Mouse (Mus musculus): ENCODE data around the gene Hebp2.

Hebp2 gene

DNA sequence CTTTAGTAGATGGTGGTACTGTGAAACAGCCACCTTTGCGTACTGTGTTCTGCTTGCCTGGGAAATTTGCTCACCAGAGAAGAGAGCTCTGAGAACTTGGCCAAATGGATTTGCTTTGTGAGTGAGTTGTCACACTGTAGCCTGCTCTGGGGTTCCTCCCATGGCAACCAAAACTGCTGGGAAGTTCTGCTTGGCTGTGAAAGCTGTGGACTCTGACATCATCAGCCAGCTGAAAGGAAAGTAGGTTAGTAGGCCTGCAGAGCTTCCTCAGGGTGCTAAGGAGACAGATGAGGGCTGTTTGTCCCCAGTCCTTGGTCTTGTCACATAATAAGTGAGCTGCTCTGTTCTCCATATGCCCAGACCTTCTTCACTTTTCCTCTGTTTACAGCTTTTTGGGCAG is 37.3 kb downstream of the Hebp2 start:
- no peak for DNase-seq

DNA sequence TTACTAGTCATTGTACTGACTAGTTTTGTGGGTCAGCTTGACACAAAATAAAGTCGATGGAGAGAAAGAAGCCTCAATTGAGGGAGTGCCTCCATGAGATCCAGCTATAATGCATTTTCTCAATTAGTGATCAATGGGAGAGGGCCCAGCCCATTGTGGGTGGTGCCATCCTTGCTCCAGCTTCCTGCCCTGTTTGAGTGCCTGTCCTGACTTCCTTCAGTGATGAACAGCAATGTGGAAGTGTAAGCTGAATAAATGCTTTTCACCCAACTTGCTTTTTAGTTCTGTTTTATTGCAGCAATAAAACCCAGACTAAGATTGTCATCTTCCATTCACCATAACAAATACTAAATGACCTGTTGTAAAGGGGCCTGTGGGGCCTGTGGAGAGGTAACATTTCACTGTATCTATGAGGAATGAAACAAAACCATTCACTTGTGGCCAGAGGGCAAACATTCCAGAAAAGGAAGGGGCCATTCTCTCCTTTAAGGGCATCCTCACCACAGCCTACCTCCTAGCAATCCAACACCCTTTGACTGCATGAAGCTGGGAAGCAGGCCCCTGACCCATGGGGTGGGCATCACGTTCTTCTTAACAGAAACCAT is 37.9 kb downstream of the Hebp2 start:
- DNase-seq = no peak

DNA sequence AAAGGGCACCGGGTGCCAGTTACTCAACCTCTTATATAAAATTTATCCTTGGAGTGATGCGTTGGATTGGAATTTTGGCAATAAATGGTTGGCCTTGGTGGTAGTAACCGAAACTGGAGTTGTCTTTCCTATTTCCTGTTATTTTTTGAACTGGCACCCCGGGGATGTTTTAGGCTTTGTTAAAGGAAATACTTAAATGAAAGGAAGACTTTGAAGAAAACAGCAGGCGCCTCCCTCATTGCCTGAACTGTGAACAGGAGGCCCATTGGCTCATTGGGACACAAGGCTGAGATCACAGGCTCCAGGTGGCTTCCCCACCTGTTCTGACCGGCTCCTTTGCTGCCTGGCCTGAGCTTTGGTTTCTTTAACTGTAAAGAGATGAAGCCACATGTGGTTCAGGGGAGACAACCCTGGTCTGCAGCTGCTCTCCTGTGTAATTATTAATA is 39.4 kb downstream of the Hebp2 start:
- DNase-seq = no peak

DNA sequence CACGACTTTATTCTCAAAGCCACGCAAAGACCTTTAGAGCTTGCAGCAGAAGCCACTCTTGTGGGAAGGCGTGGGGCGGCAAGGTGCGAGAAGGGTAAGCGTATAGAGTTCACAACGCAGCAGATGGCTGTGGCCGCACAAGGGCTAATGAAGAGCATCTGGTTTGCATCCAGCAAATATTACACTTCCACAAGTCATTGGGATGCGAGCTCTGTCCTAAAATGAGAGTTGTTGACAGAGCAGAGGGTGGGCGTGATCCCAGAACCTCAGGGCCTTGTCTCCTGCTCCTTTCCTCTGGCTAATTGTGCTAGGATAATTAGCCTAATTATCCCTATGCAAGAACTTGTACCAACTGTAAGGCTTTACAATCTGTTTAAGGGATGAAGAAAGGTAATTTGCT is 40.2 kb downstream of the Hebp2 start:
- no peak for DNase-seq

DNA sequence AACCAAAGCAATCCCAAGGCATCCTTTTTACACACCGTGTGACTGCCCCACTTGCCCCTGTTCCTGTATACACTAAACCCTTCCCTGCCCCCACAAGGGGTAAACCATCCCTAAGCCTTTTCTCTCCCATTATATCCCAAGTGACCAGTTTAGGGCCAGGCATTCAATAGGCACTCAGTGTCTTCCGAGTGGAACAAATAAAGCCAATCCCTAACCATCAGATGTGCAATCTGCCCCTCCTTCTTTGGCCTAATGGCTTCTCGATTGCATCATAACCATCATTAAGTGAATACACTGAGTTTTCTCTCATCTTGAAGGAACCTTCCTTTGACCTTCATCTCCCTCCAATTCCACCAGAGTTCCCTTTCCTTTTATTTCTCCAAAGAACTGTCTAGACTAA is 43.9 kb downstream of the Hebp2 start:
- no peak for DNase-seq

DNA sequence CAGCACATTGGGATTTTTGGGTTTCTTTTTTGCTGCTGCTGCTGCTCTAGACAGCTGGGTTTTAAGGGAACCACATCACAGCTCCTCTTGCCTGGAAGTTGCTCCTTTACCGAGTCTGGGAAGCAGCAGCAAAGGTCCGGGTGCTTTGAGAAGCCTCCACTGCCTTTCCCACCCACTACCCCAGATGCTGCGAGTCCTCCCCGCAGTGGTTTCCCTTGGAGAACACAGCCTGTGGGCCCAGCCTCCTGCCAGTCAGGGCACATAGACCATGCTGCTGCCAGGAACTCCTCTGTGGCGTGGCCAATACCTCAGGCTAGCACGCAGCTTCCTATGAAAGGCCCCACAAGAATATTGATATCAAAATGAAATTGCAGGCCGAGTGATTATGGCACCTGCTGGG is 48.8 kb downstream of the Hebp2 start:
- DNase-seq = no peak

DNA sequence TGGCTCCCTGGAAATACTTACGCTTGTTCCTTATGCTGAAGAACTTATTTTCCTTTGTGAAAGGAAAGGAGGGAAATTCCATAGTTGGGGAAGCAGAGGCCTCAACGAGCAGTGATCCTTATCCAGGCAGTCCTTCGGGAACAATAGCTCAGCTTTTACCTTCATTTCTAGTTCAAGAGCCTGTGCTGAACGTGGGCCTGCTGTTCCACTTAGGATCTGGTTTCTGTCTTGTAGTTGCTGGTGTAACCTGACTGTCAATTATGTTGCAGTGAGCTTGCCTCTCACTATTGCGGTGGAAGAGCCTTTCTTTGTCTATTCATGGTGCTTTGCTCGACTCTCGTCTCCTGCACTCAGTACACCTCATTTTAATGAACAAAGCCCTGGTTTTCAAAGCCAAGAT is 51.6 kb downstream of the Hebp2 start:
- DNase-seq = no peak

DNA sequence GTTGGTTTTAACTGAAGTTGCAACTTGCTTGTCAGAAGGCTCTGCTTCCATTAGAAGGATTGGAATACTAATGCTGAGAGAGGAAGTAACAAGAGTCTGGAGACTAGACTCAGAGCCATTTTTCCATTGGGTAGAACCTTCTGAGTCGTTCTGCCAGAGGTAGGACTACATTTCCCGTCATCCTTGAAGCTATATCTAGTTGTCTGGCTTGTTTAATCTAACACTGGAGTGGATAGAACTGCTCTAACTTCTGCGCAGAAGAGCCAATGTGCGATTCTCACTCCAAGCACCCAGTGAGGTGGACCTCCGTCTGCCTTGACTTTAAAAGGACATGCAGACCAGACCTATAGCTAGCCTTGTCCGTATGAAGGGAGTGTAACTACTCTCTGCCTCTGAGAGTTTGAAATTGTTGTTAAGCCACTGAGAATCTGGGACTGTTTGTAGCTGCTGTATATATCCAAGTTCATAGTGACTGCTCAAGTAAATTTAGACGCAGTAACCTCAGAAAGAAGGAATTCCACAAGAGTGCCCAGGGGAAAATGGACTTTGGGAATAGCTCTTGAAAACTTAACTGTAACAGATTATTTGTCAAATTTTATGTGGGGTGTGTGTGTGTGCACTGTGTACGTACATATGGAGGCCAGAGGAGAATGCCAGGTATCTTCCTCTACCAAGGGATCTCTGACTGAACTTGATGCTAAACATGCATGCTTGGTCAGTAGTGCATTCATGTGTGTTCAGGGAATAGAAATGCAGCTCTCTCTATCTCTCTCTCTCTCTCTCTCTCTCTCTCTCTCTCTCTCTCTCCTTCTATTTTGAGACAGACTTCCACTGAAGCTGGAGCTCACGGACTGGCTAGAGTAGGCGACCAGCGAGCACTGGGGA is 52.6 kb downstream of the Hebp2 start:
- DNase-seq = no peak

DNA sequence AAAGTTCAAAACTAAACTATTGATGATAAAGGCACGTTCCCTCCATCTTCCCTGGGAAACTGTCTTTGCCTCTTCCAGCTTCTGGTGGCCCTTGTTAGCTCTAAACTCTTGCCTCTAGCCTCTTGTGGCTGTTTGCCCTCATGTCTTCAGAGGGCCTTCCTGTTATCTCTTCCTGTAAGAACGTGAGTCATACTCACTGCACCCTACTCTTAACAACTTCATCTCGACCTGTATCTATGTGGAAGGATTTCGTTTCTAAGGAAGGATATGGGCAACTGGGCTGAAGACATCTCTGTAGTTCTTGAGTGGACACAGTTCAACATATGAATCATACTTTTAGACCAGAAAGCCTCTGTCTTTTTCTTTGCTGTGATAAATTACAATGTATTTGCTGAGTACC is 53.9 kb downstream of the Hebp2 start:
- no peak for DNase-seq

DNA sequence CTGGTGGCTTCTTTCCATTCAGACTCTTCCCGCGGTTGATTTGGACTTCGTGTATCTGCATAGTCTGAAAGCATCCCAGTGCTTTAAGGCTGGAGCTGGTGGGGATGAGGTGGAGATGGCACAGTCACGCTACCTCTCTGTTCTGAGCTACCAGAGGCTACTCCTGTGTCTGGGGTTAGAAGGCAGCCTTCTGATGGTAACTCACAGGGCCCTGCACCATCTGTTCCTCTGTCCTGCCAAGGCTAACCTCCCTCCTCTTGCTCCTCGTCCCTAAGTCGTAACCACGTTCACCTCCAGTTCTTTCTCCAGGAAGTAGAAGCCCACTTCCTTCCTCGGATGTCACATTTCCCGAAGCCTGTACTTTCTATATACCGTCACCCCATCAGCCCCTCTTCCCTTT is 55.9 kb downstream of the Hebp2 start:
- peak in 1 of 2 experiments; percentile 32 for DNase-seq
